Mouse (Mus musculus): Measurements from ENCODE around the gene Syne3. TPM values are rescaled to one million over a fixed set of nuclear protein-coding genes. Genes with fewer than 3 reads are reported as not detected.

The Syne3 gene
- 0.19 and 0.32 TPM in 2 replicates for polyA plus RNA-seq (2016; fragmentation: Nextera tagmentation; extraction: Ambion mirVana)

GRCm38 (mm10) chr12:105009370-105010212 is at the start of gene Syne3:
Gene Syne3, minus strand, starts transcription at chr12:105009809.
- peak within 1 kb of the TSS; percentile 75 for H3K4me3 ChIP-seq
- no peak within 1 kb of the TSS for H3K27ac ChIP-seq (ENCODE audit: poor library complexity, severe bottlenecking)
- peak within 1 kb of the TSS; percentile 74 for H3K9ac ChIP-seq
- H3K36me3 ChIP-seq, result no peaks in the 10 kb centered on the region
- H3K4me2 ChIP-seq, result peak within 1 kb of the TSS; percentile 95
- 0 out of 2 replicates have a peak, but pooled peaks cover 4% of the 10 kb centered on the region for H3K9me3 ChIP-seq (replicated peaks)
- peak; percentile 94 for ATAC-seq (ENCODE audit: insufficient number of reproducible peaks, low FRiP score)
- peaks cover 74% of the 10 kb centered on the region for H3K27me3 ChIP-seq (replicated peaks)
- WGBS, result under 1% methylated on average over 66 of the region's 66 CpGs
- H3K4me1 ChIP-seq (replicated peaks), result peaks cover 20% of the 10 kb centered on the region

- Histone ChIP-seq H3K4me3 (no peak overlapping the region), H3K9ac (no peak overlapping the region), H3K27ac (ENCODE audit: poor library complexity, severe bottlenecking) (no peak overlapping the region), H3K27me3 (replicated peaks) (no peaks in the 10 kb centered on the region), H3K9me3 (replicated peaks) (no peaks in the 10 kb centered on the region), H3K4me1 (replicated peaks) (no peaks in the 10 kb centered on the region), H3K36me3 (no peaks in the 10 kb centered on the region), H3K4me2 (no peak overlapping the region)
- no peak for ATAC-seq (ENCODE audit: insufficient number of reproducible peaks, low FRiP score)
- WGBS, result 71% methylated on average over 6 of the region's 6 CpGs
Observed at GRCm38 (mm10) chr12:105055308-105055707, 45.7 kb upstream of the Syne3 start.

GRCm38 (mm10) chr12:105054041-105054440 is 44.4 kb upstream of the Syne3 start:
- Histone ChIP-seq H3K4me3 (no peak overlapping the region), H3K4me2 (no peak overlapping the region), H3K36me3 (no peaks in the 10 kb centered on the region), H3K27me3 (replicated peaks) (no peaks in the 10 kb centered on the region), H3K27ac (ENCODE audit: poor library complexity, severe bottlenecking) (no peak overlapping the region), H3K4me1 (replicated peaks) (no peaks in the 10 kb centered on the region), H3K9ac (no peak overlapping the region), H3K9me3 (replicated peaks) (no peaks in the 10 kb centered on the region)
- ATAC-seq (ENCODE audit: insufficient number of reproducible peaks, low FRiP score), result no peak
- WGBS, result 89% methylated on average over 15 of the region's 15 CpGs

- Histone ChIP-seq H3K27me3 (replicated peaks) (no peaks in the 10 kb centered on the region), H3K36me3 (peaks cover 4% of the 10 kb centered on the region; the same call in 1 of the 2 replicates), H3K4me2 (no peak overlapping the region), H3K9ac (no peak overlapping the region), H3K27ac (ENCODE audit: poor library complexity, severe bottlenecking) (no peak overlapping the region), H3K4me3 (no peak overlapping the region), H3K9me3 (replicated peaks) (no peaks in the 10 kb centered on the region; the same call in 1 of the 2 replicates), H3K4me1 (replicated peaks) (no peaks in the 10 kb centered on the region)
- ATAC-seq (ENCODE audit: insufficient number of reproducible peaks, low FRiP score), result no peak
- 11% methylated on average over 4 of the region's 4 CpGs for WGBS
Observed at GRCm38 (mm10) chr12:105050898-105051297, 41.3 kb upstream of the Syne3 start.

- peaks cover 6% of the 10 kb centered on the region; the same call in 1 of the 2 replicates for H3K36me3 ChIP-seq
- 72% methylated on average over 12 of the region's 12 CpGs for WGBS
- no peaks in the 10 kb centered on the region for H3K4me1 ChIP-seq (replicated peaks)
- no peak overlapping the region for H3K4me2 ChIP-seq
- H3K4me3 ChIP-seq, result no peak overlapping the region
- H3K9ac ChIP-seq, result no peak overlapping the region
- H3K9me3 ChIP-seq (replicated peaks), result no peaks in the 10 kb centered on the region; the same call in 1 of the 2 replicates
- no peaks in the 10 kb centered on the region for H3K27me3 ChIP-seq (replicated peaks)
- no peak for ATAC-seq (ENCODE audit: insufficient number of reproducible peaks, low FRiP score)
- H3K27ac ChIP-seq (ENCODE audit: poor library complexity, severe bottlenecking), result no peak overlapping the region
Observed at GRCm38 (mm10) chr12:105049813-105050212, 40.2 kb upstream of the Syne3 start.

GRCm38 (mm10) chr12:105048301-105048863 is 38.8 kb upstream of the Syne3 start:
- Histone ChIP-seq H3K4me3 (no peak overlapping the region), H3K27ac (ENCODE audit: poor library complexity, severe bottlenecking) (no peak overlapping the region)

GRCm38 (mm10) chr12:105044775-105045174 is 35.2 kb upstream of the Syne3 start:
- no peak for ATAC-seq (ENCODE audit: insufficient number of reproducible peaks, low FRiP score)
- WGBS, result 80% methylated on average over 9 of the region's 9 CpGs
- no peak overlapping the region for H3K4me2 ChIP-seq

More at GRCm38 (mm10) chr12:105048301-105048863, 38.8 kb upstream of the Syne3 start:
- no peak overlapping the region for H3K9ac ChIP-seq
- H3K27me3 ChIP-seq (replicated peaks), result no peaks in the 10 kb centered on the region
- H3K9me3 ChIP-seq (replicated peaks), result no peaks in the 10 kb centered on the region; the same call in 1 of the 2 replicates
- no peak for ATAC-seq (ENCODE audit: insufficient number of reproducible peaks, low FRiP score)
- H3K36me3 ChIP-seq, result peaks cover 12% of the 10 kb centered on the region
- 72% methylated on average over 17 of the region's 17 CpGs for WGBS
- no peak overlapping the region for H3K4me2 ChIP-seq
- no peaks in the 10 kb centered on the region for H3K4me1 ChIP-seq (replicated peaks)

GRCm38 (mm10) chr12:105043081-105043480 is 33.5 kb upstream of the Syne3 start:
- ATAC-seq (ENCODE audit: insufficient number of reproducible peaks, low FRiP score), result no peak
- Histone ChIP-seq H3K27ac (ENCODE audit: poor library complexity, severe bottlenecking) (no peak overlapping the region), H3K9me3 (replicated peaks) (no peaks in the 10 kb centered on the region; the same call in 1 of the 2 replicates), H3K4me3 (no peak overlapping the region), H3K9ac (no peak overlapping the region), H3K4me2 (no peak overlapping the region), H3K4me1 (replicated peaks) (peaks cover 23% of the 10 kb centered on the region), H3K27me3 (replicated peaks) (no peaks in the 10 kb centered on the region), H3K36me3 (peaks cover 45% of the 10 kb centered on the region)
- 87% methylated on average over 5 of the region's 5 CpGs for WGBS

More at GRCm38 (mm10) chr12:105044775-105045174, 35.2 kb upstream of the Syne3 start:
- Histone ChIP-seq H3K9ac (no peak overlapping the region), H3K4me3 (no peak overlapping the region), H3K36me3 (peaks cover 45% of the 10 kb centered on the region), H3K4me1 (replicated peaks) (peaks cover 6% of the 10 kb centered on the region), H3K9me3 (replicated peaks) (no peaks in the 10 kb centered on the region; the same call in 1 of the 2 replicates), H3K27me3 (replicated peaks) (no peaks in the 10 kb centered on the region), H3K27ac (ENCODE audit: poor library complexity, severe bottlenecking) (no peak overlapping the region)

GRCm38 (mm10) chr12:105040950-105041349 is 31.3 kb upstream of the Syne3 start:
- H3K4me3 ChIP-seq, result no peak overlapping the region
- no peak overlapping the region for H3K9ac ChIP-seq
- peaks cover 30% of the 10 kb centered on the region for H3K4me1 ChIP-seq (replicated peaks)
- no peak for ATAC-seq (ENCODE audit: insufficient number of reproducible peaks, low FRiP score)
- no peaks in the 10 kb centered on the region for H3K27me3 ChIP-seq (replicated peaks)
- no peak overlapping the region for H3K27ac ChIP-seq (ENCODE audit: poor library complexity, severe bottlenecking)
- H3K36me3 ChIP-seq, result peaks cover 46% of the 10 kb centered on the region
- H3K4me2 ChIP-seq, result no peak overlapping the region
- 93% methylated on average over 7 of the region's 7 CpGs for WGBS
- no peaks in the 10 kb centered on the region for H3K9me3 ChIP-seq (replicated peaks)

- Histone ChIP-seq H3K4me3 (peak overlapping the region; percentile 9; the same call in 1 of the 2 replicates), H3K36me3 (peaks cover 44% of the 10 kb centered on the region), H3K4me1 (replicated peaks) (peaks cover 37% of the 10 kb centered on the region), H3K27ac (ENCODE audit: poor library complexity, severe bottlenecking) (peak overlapping the region; percentile 76), H3K9me3 (replicated peaks) (no peaks in the 10 kb centered on the region), H3K27me3 (replicated peaks) (no peaks in the 10 kb centered on the region), H3K4me2 (peak overlapping the region; percentile 47), H3K9ac (0 out of 2 replicates have a peak overlapping the region, but pooled peaks have one; percentile 38)
- 36% methylated on average over 12 of the region's 12 CpGs for WGBS
- ATAC-seq (ENCODE audit: insufficient number of reproducible peaks, low FRiP score), result peak; percentile 58
Observed at GRCm38 (mm10) chr12:105039578-105040289, 30.1 kb upstream of the Syne3 start.

Data from heart, embryonic 12.5 days (tissue).